Mouse (Mus musculus): ENCODE results near the gene Rragd. TPM values are rescaled to one million over a fixed set of nuclear protein-coding genes. Genes with fewer than 3 reads are reported as not detected.

Gene Rragd
- polyA plus RNA-seq (2014; fragmentation: Illumina TruSeq; extraction: RNeasy Lipid Tissue Mini Kit (QIAGEN cat#74804); ENCODE audit: low read depth, low replicate concordance), result 2.5 TPM

GRCm38 (mm10) chr4:32982716-32983175 is at the start of gene Rragd:
Rragd (plus strand) TSS chr4:32983037.

GRCm38 (mm10) chr4:32950356-32951034 is 32.3 kb upstream of the Rragd start, which contains the start of gene Ankrd6:
Ankrd6 (minus strand) TSS chr4:32950841.

GRCm38 (mm10) chr4:33031195-33031960 is 48.5 kb downstream of the Rragd start, which contains the start of gene Ube2j1:
Ube2j1 (plus strand) TSS chr4:33031416.

GRCm38 (mm10) chr4:33062981-33063380 is 80.1 kb downstream of the Rragd start, which contains the start of gene Gabrr2:
Gabrr2 (plus strand) TSS chr4:33062999.

Other genes with a start within 250 kb of the Rragd start
- 76.0 TPM for gene Lyrm2, start 182.8 kb upstream of the Rragd start, polyA plus RNA-seq (2014; fragmentation: Illumina TruSeq; extraction: RNeasy Lipid Tissue Mini Kit (QIAGEN cat#74804); ENCODE audit: low read depth, low replicate concordance)
- gene Ankrd6, start 32.2 kb upstream of the Rragd start, polyA plus RNA-seq (2014; fragmentation: Illumina TruSeq; extraction: RNeasy Lipid Tissue Mini Kit (QIAGEN cat#74804); ENCODE audit: low read depth, low replicate concordance), result 2.7 TPM
- 103 TPM for gene Ube2j1, start 48.4 kb downstream of the Rragd start, polyA plus RNA-seq (2014; fragmentation: Illumina TruSeq; extraction: RNeasy Lipid Tissue Mini Kit (QIAGEN cat#74804); ENCODE audit: low read depth, low replicate concordance)
- 0.22 TPM for gene Gabrr2, start 80.0 kb downstream of the Rragd start, polyA plus RNA-seq (2014; fragmentation: Illumina TruSeq; extraction: RNeasy Lipid Tissue Mini Kit (QIAGEN cat#74804); ENCODE audit: low read depth, low replicate concordance)
- not detected for gene Gabrr1, start 149.5 kb downstream of the Rragd start, polyA plus RNA-seq (2014; fragmentation: Illumina TruSeq; extraction: RNeasy Lipid Tissue Mini Kit (QIAGEN cat#74804); ENCODE audit: low read depth, low replicate concordance)
- gene Pm20d2, start 206.7 kb downstream of the Rragd start, polyA plus RNA-seq (2014; fragmentation: Illumina TruSeq; extraction: RNeasy Lipid Tissue Mini Kit (QIAGEN cat#74804); ENCODE audit: low read depth, low replicate concordance), result 1.8 TPM
- 1.0 TPM for gene Srsf12, start 226.0 kb downstream of the Rragd start, polyA plus RNA-seq (2014; fragmentation: Illumina TruSeq; extraction: RNeasy Lipid Tissue Mini Kit (QIAGEN cat#74804); ENCODE audit: low read depth, low replicate concordance)